Mouse (Mus musculus) G1E (cell line): Measurements from ENCODE around the gene Slc4a4. TPM values are rescaled to one million over a fixed set of nuclear protein-coding genes. Genes with fewer than 3 reads are reported as not detected.
A peak's percentile ranks its signal among the peaks of the same experiment; 100 is the strongest.

Experiments
- ATAC-seq: 2 replicates; pipeline ENCODE4 v1.8.0; 2016; ENCODE audit warnings: mild to moderate bottlenecking; ENCODE audit not compliant: insufficient number of reproducible peaks, poor library complexity, low FRiP score, severe bottlenecking; ENCODE audit errors: extremely low read depth
- DNase-seq: peaks from one replicate; pipeline ENCODE4 v3.0.0; 2012; ENCODE audit warnings: low spot score
- H3K27me3 ChIP-seq: 2 replicates; pipeline ENCODE4 v1.6.1; 2012; ENCODE audit warnings: mild to moderate bottlenecking, low read length, inconsistent platforms; ENCODE audit not compliant: insufficient read depth
- H3K36me3 ChIP-seq: replicated peaks from 2 replicates; pipeline ENCODE3; 2012; ENCODE audit warnings: mild to moderate bottlenecking, inconsistent platforms
- H3K4me1 ChIP-seq: 2 replicates; pipeline ENCODE4 v1.6.1; 2012; ENCODE audit warnings: low read depth, low read length, inconsistent platforms, mixed read lengths; ENCODE audit not compliant: insufficient read depth
- H3K4me3 ChIP-seq: 2 replicates; pipeline ENCODE4 v1.5.1; 2012; ENCODE audit warnings: low read depth, mild to moderate bottlenecking, inconsistent platforms, low read length, moderate library complexity, mixed read lengths
- H3K9me3 ChIP-seq: replicated peaks from 2 replicates; pipeline ENCODE4 v1.6.1; 2012; ENCODE audit warnings: inconsistent platforms
- CTCF ChIP-seq: IDR thresholded peaks from 2 replicates; pipeline ENCODE4 v1.5.1; 2012; ENCODE audit warnings: low read depth, low read length, inconsistent platforms, mixed read lengths
- GATA1 ChIP-seq: IDR thresholded peaks from 2 replicates; pipeline ENCODE4 v1.6.1; 2012; ENCODE audit warnings: borderline replicate concordance, low read length, inconsistent platforms, mixed read lengths
- GATA2 ChIP-seq: IDR thresholded peaks from 2 replicates; pipeline ENCODE4 v1.6.1; 2012; ENCODE audit warnings: low read depth, low read length, inconsistent platforms, borderline replicate concordance
- POLR2AphosphoS5 ChIP-seq: IDR thresholded peaks from 2 replicates; pipeline ENCODE4 v1.6.1; 2012; ENCODE audit warnings: low read depth, low read length, inconsistent platforms; ENCODE audit not compliant: insufficient replicate concordance
- TAL1 ChIP-seq: conservative IDR thresholded peaks from 2 replicates; pipeline ENCODE4 v1.6.1; 2012; ENCODE audit warnings: low read depth, low read length, inconsistent platforms, mixed read lengths
- polyA plus RNA-seq: library from polyadenylated mRNA; stranded (reverse); fragments of >175 nt; gene quantifications from 2 replicates; pipeline ENCODE4 v1.2.3, GENCODE M21; 2012
- total RNA-seq, 2 experiments: library from RNA; stranded (forward) in 1 of 2; stranded (reverse) in 1 of 2; fragments of 200-1000 nt in 1 of 2; fragments of >200 nt in 1 of 2; fragmentation: Nextera tagmentation in 1 of 2; gene quantifications; 2 replicates each; pipeline ENCODE4 v1.2.3; 2014 to 2017

Gene Slc4a4
- total and polyA plus RNA-seq, 3 experiments = 0.11 TPM; not detected in 2

DNA sequence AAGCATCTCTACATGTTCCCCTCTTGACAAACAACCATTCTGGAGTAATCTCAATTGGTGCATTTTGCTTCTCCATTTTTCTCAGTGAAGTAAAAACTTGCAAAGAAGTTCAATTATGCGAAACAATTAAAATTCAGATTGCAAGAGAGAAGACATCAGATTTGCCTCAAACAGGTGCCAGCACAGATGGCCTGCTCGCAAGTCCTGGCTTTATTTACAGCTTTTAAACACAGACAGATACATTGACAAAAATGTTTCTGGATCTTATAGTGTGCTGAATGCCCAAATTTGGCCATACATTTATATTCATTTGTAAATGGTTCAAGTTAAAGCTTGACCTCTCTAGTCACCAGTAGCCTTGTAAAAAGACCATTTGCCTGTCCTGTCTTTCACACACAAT lies 169.8 kb downstream of the Slc4a4 start:
- Histone ChIP-seq H3K4me1 (no peaks in the 10 kb centered on the region), H3K9me3 (peaks cover 24% of the 10 kb centered on the region), H3K27me3 (no peaks in the 10 kb centered on the region), H3K4me3 (no peak overlapping the region), H3K36me3 (no peaks in the 10 kb centered on the region)
- no peak for TF ChIP-seq GATA2
- TF ChIP-seq TAL1 = no peak
- TF ChIP-seq GATA1 = no peak
- DNase-seq (no peak), ATAC-seq (no peak)

DNA sequence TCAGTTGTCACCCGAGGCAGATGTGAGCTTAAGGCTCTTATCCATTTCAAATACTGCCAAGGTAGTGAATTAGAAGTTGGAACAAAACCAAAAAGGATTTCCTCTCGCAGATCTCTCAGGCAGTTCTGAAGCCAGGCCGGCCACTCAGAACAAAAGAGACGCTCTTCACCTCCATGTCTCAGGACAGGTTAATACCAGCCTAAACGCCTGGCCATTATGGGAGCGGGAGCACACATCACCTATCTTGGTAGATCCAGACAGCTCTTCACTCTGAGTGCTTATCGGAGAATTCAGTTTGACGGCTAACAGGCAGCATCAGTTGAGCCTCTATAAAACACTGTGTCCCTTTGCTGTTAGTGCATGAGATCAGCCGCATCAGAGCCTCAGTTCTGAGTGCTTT lies 174.5 kb downstream of the Slc4a4 start:
- H3K4me3 ChIP-seq = no peak overlapping the region
- no peak for ATAC-seq
- H3K4me1 ChIP-seq = no peaks in the 10 kb centered on the region
- no peaks in the 10 kb centered on the region for H3K27me3 ChIP-seq
- H3K9me3 ChIP-seq = peaks cover 25% of the 10 kb centered on the region
- TF ChIP-seq CTCF = no peak
- no peak for TF ChIP-seq TAL1
- no peak for TF ChIP-seq POLR2AphosphoS5
- no peak for TF ChIP-seq GATA1
- no peak for TF ChIP-seq GATA2
- no peak for DNase-seq
- no peaks in the 10 kb centered on the region for H3K36me3 ChIP-seq

DNA sequence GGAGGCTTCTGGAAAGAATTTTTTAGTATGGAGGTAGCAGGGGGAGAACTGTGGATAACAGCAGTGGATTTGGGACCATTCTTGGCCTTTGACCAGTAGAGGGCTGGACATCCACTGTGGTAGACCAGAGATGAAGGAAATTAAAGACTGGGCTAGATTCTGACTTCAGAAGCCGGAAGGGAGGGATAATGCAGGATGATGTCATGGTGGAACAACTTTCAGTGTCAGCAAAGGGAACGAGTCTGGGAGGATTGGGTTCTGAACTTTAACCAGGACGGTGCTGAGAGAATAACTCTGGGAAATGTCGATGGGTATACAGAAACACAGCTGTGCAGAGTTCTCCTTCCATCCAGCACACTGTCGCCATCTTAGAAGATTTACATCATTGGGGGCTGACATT lies 175.7 kb downstream of the Slc4a4 start:
- TF ChIP-seq GATA1 = no peak
- no peak for TF ChIP-seq GATA2
- TF ChIP-seq POLR2AphosphoS5 = no peak
- no peak for TF ChIP-seq TAL1
- TF ChIP-seq CTCF = no peak
- no peaks in the 10 kb centered on the region for H3K27me3 ChIP-seq
- peaks cover 28% of the 10 kb centered on the region for H3K9me3 ChIP-seq
- H3K4me1 ChIP-seq = no peaks in the 10 kb centered on the region
- H3K4me3 ChIP-seq = no peak overlapping the region
- H3K36me3 ChIP-seq = no peaks in the 10 kb centered on the region
- DNase-seq (no peak), ATAC-seq (no peak)

GRCm38 (mm10) chr5:89067111-89067510 lies 180.5 kb downstream of the Slc4a4 start:
- Histone ChIP-seq H3K27me3 (no peaks in the 10 kb centered on the region), H3K4me1 (no peaks in the 10 kb centered on the region), H3K4me3 (no peak overlapping the region), H3K9me3 (peaks cover 25% of the 10 kb centered on the region), H3K36me3 (no peaks in the 10 kb centered on the region)
- DNase-seq (no peak), ATAC-seq (no peak)
- TF ChIP-seq GATA1 = no peak
- no peak for TF ChIP-seq POLR2AphosphoS5
- TF ChIP-seq GATA2 = no peak
- TF ChIP-seq CTCF = no peak
- no peak for TF ChIP-seq TAL1

GRCm38 (mm10) chr5:89068072-89068471 lies 181.5 kb downstream of the Slc4a4 start:
- H3K4me3 ChIP-seq = no peak overlapping the region

GRCm38 (mm10) chr5:89070051-89070450 lies 183.4 kb downstream of the Slc4a4 start:
- Histone ChIP-seq H3K9me3 (peaks cover 16% of the 10 kb centered on the region), H3K27me3 (no peaks in the 10 kb centered on the region), H3K4me3 (no peak overlapping the region), H3K36me3 (no peaks in the 10 kb centered on the region), H3K4me1 (no peaks in the 10 kb centered on the region)
- ATAC-seq (no peak), DNase-seq (no peak)
- no peak for TF ChIP-seq TAL1
- no peak for TF ChIP-seq GATA1
- no peak for TF ChIP-seq POLR2AphosphoS5
- TF ChIP-seq CTCF = no peak
- no peak for TF ChIP-seq GATA2

More at GRCm38 (mm10) chr5:89068072-89068471, 181.5 kb downstream of the Slc4a4 start:
- Histone ChIP-seq H3K9me3 (peaks cover 19% of the 10 kb centered on the region), H3K4me1 (no peaks in the 10 kb centered on the region), H3K36me3 (no peaks in the 10 kb centered on the region), H3K27me3 (no peaks in the 10 kb centered on the region)
- DNase-seq (no peak), ATAC-seq (peak; percentile 8; the same call in 1 of the 2 replicates)
- TF ChIP-seq CTCF = no peak
- no peak for TF ChIP-seq POLR2AphosphoS5
- TF ChIP-seq GATA2 = no peak
- TF ChIP-seq TAL1 = no peak
- TF ChIP-seq GATA1 = no peak

DNA sequence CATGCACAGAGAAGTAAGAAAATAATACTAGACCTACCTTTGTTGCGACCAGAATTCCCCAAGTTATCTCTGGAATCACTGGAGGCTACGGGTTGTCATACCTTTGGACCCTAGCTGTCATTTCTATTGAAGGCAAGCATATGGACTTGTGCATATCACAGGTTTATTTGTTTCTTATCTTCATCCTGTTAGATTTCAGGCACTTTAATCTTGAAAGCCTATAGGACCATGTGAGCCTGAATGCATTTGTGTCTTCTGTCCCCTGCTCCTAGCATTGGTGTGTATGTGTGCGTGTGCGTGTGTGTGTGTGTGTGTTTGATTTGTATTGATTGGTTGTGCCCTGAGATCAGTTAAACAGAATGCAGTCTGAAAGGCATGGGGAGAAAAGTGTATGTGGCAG lies 185.3 kb downstream of the Slc4a4 start:
- no peaks in the 10 kb centered on the region for H3K27me3 ChIP-seq

More for the DNA sequence above, 185.3 kb downstream of the Slc4a4 start:
- no peak overlapping the region for H3K4me3 ChIP-seq
- TF ChIP-seq POLR2AphosphoS5 (no peak), GATA2 (no peak), CTCF (no peak), GATA1 (no peak), TAL1 (no peak)
- H3K4me1 ChIP-seq = no peaks in the 10 kb centered on the region
- DNase-seq (no peak), ATAC-seq (no peak)
- peaks cover 22% of the 10 kb centered on the region for H3K9me3 ChIP-seq
- no peaks in the 10 kb centered on the region for H3K36me3 ChIP-seq
